Mouse (Mus musculus) liver, adult 2 months (tissue): ENCODE results near the gene Pde4d. TPM values are rescaled to one million over a fixed set of nuclear protein-coding genes. Genes with fewer than 3 reads are reported as not detected.

Source experiments
- DNase-seq: peaks from one replicate; pipeline ENCODE4 v3.0.0-alpha.2; 2011; ENCODE audit warnings: low read depth, low spot score; ENCODE audit errors: extremely low read depth
- H3K27ac ChIP-seq: fragments of 200-500 bp; replicated peaks from 2 replicates; pipeline ENCODE4 v1.5.1; 2012; ENCODE audit warnings: low read depth, mild to moderate bottlenecking, control low read depth, inconsistent platforms, low read length; ENCODE audit not compliant: insufficient read depth
- H3K27me3 ChIP-seq: fragments of 200-500 bp; 2 replicates; pipeline ENCODE4 v1.6.1; 2012; ENCODE audit warnings: mild to moderate bottlenecking, moderate library complexity, low read length, inconsistent platforms; ENCODE audit not compliant: control insufficient read depth, insufficient read depth
- H3K36me3 ChIP-seq: fragments of 200-500 bp; 2 replicates; pipeline ENCODE4 v1.6.1; 2012; ENCODE audit warnings: low read length, inconsistent platforms; ENCODE audit not compliant: control insufficient read depth, insufficient read depth
- H3K4me1 ChIP-seq: fragments of 200-500 bp; 2 replicates; pipeline ENCODE4 v1.6.1; 2011; ENCODE audit warnings: low read length; ENCODE audit not compliant: control insufficient read depth, insufficient read depth
- H3K4me3 ChIP-seq: fragments of 200-500 bp; 2 replicates; pipeline ENCODE4 v1.5.1; 2011; ENCODE audit warnings: low read depth, mild to moderate bottlenecking, control low read depth, low read length, moderate library complexity; ENCODE audit not compliant: insufficient read depth
- H3K79me2 ChIP-seq: fragments of 200-500 bp; 2 replicates; pipeline ENCODE4 v1.6.1; 2012; ENCODE audit warnings: inconsistent platforms, mild to moderate bottlenecking, low read length, moderate library complexity; ENCODE audit not compliant: control insufficient read depth, insufficient read depth
- H3K9ac ChIP-seq: fragments of 200-500 bp; 2 replicates; pipeline ENCODE4 v1.6.1; 2012; ENCODE audit warnings: low read depth, mild to moderate bottlenecking, control low read depth, inconsistent platforms, low read length
- CTCF ChIP-seq: fragments of 200-500 bp; IDR thresholded peaks from 2 replicates; pipeline ENCODE4 v1.5.1; 2011; ENCODE audit warnings: low read depth, low read length, control low read depth
- POLR2A ChIP-seq: fragments of 200-500 bp; IDR thresholded peaks from 2 replicates; pipeline ENCODE4 v1.6.1; 2011; ENCODE audit warnings: low read length, control low read depth; ENCODE audit not compliant: insufficient read depth; ENCODE audit errors: extremely low read depth
- WGBS: fragments of 180-500 bp; shearing (Covaris S2); methylation state at CpG from one replicate; pipeline ENCODE4 v1.1.7; 2018; 5-methylcytosine and 5-hydroxymethylcytosine counted together
- polyA plus RNA-seq: library from polyadenylated mRNA; depleted of rRNA; stranded (reverse); fragments of >200 nt; gene quantifications from 2 replicates; pipeline ENCODE4 v1.2.3, GENCODE M21; 2012
- total RNA-seq: library from RNA; depleted of rRNA; stranded (reverse); fragments of >200 nt; gene quantifications from 2 replicates; pipeline ENCODE4 v1.2.3, GENCODE M21; 2014

The Pde4d gene
- total and polyA plus RNA-seq, 2 experiments: 2.3 to 13.6 TPM

GRCm38 (mm10) chr13:109951466-109951865 lies 1501.7 kb downstream of the Pde4d start:
- peaks cover 16% of the 10 kb centered on the region; the same call in 1 of the 2 replicates for H3K36me3 ChIP-seq

GRCm38 (mm10) chr13:109954189-109954588 lies 1504.4 kb downstream of the Pde4d start:
- no peak for TF ChIP-seq CTCF
- TF ChIP-seq POLR2A: no peak
- no peak overlapping the region for H3K4me3 ChIP-seq
- H3K9ac ChIP-seq: no peak overlapping the region
- no peak for DNase-seq
- no peak overlapping the region for H3K27ac ChIP-seq
- no peaks in the 10 kb centered on the region for H3K27me3 ChIP-seq
- H3K4me1 ChIP-seq: no peaks in the 10 kb centered on the region
- peaks cover 13% of the 10 kb centered on the region; the same call in 1 of the 2 replicates for H3K36me3 ChIP-seq
- WGBS: 95% methylated on average over 8 of the region's 8 CpGs
- no peaks in the 10 kb centered on the region for H3K79me2 ChIP-seq

More at GRCm38 (mm10) chr13:109951466-109951865, 1501.7 kb downstream of the Pde4d start:
- no peak overlapping the region for H3K9ac ChIP-seq
- H3K27me3 ChIP-seq: no peaks in the 10 kb centered on the region
- no peak overlapping the region for H3K27ac ChIP-seq
- 72% methylated on average over 14 of the region's 14 CpGs for WGBS
- no peak overlapping the region for H3K4me3 ChIP-seq
- DNase-seq: no peak
- TF ChIP-seq POLR2A (no peak), CTCF (no peak)
- no peaks in the 10 kb centered on the region for H3K4me1 ChIP-seq
- H3K79me2 ChIP-seq: no peaks in the 10 kb centered on the region

GRCm38 (mm10) chr13:109957953-109958352 lies 1508.2 kb downstream of the Pde4d start:
- no peak for TF ChIP-seq CTCF
- no peak for TF ChIP-seq POLR2A
- no peak overlapping the region for H3K9ac ChIP-seq
- H3K27ac ChIP-seq: no peak overlapping the region
- 71% methylated on average over 4 of the region's 4 CpGs for WGBS
- no peaks in the 10 kb centered on the region; the same call in 1 of the 2 replicates for H3K36me3 ChIP-seq
- no peak for DNase-seq
- no peaks in the 10 kb centered on the region for H3K27me3 ChIP-seq
- no peaks in the 10 kb centered on the region for H3K4me1 ChIP-seq
- no peak overlapping the region for H3K4me3 ChIP-seq
- H3K79me2 ChIP-seq: no peaks in the 10 kb centered on the region

GRCm38 (mm10) chr13:109982821-109983443 lies 1533.2 kb downstream of the Pde4d start:
- no peaks in the 10 kb centered on the region for H3K36me3 ChIP-seq
- no peak for TF ChIP-seq CTCF
- TF ChIP-seq POLR2A: no peak
- H3K79me2 ChIP-seq: no peaks in the 10 kb centered on the region
- no peaks in the 10 kb centered on the region for H3K27me3 ChIP-seq
- no peak overlapping the region for H3K27ac ChIP-seq
- WGBS: 72% methylated on average over 10 of the region's 10 CpGs
- no peak overlapping the region for H3K4me3 ChIP-seq
- H3K4me1 ChIP-seq: no peaks in the 10 kb centered on the region
- no peak overlapping the region for H3K9ac ChIP-seq
- no peak for DNase-seq

GRCm38 (mm10) chr13:109985411-109985810 lies 1535.7 kb downstream of the Pde4d start:
- H3K4me3 ChIP-seq: no peak overlapping the region
- H3K79me2 ChIP-seq: no peaks in the 10 kb centered on the region
- H3K27ac ChIP-seq: no peak overlapping the region
- 94% methylated on average over 5 of the region's 5 CpGs for WGBS
- no peaks in the 10 kb centered on the region for H3K36me3 ChIP-seq
- TF ChIP-seq POLR2A (no peak), CTCF (no peak)
- DNase-seq: no peak
- H3K27me3 ChIP-seq: no peaks in the 10 kb centered on the region
- no peak overlapping the region for H3K9ac ChIP-seq
- H3K4me1 ChIP-seq: no peaks in the 10 kb centered on the region

- no peak for TF ChIP-seq POLR2A
- no peak for TF ChIP-seq CTCF
- no peak overlapping the region for H3K9ac ChIP-seq
- H3K4me1 ChIP-seq: no peaks in the 10 kb centered on the region
- H3K27me3 ChIP-seq: no peaks in the 10 kb centered on the region
- no peak for DNase-seq
- no peak overlapping the region for H3K4me3 ChIP-seq
- no peaks in the 10 kb centered on the region for H3K36me3 ChIP-seq
- WGBS: 61% methylated on average over 5 of the region's 5 CpGs
- H3K79me2 ChIP-seq: no peaks in the 10 kb centered on the region
- H3K27ac ChIP-seq: no peak overlapping the region
Observed at GRCm38 (mm10) chr13:109985892-109986291, 1536.1 kb downstream of the Pde4d start.
